Mouse (Mus musculus) cortical plate, adult 2 months (tissue): ENCODE results near the gene Pex1.

Experiments
- CTCF ChIP-seq: fragments of 200-500 bp; IDR thresholded peaks from 2 replicates; pipeline ENCODE4 v1.5.1; 2011; ENCODE audit warnings: mild to moderate bottlenecking, control low read depth, low read length; ENCODE audit not compliant: insufficient read depth; ENCODE audit errors: extremely low read depth
- POLR2A ChIP-seq: fragments of 200-500 bp; IDR thresholded peaks from 2 replicates; pipeline ENCODE4 v1.6.1; 2011; ENCODE audit warnings: mild to moderate bottlenecking, low read length, control low read depth; ENCODE audit not compliant: insufficient read depth; ENCODE audit errors: extremely low read depth

- TF ChIP-seq CTCF (no peak), POLR2A (no peak)
Observed at GRCm38 (mm10) chr5:3635286-3635685, 39.4 kb downstream of the Pex1 start.
